Mouse (Mus musculus) heart, adult 2 months (tissue): ENCODE results near the gene Sult1e1.

Experiments used
- CTCF ChIP-seq: fragments of 200-600 bp; IDR thresholded peaks from 2 replicates; pipeline ENCODE4 v1.8.1; 2022; ENCODE audit warnings: antibody characterized with exemption, mild to moderate bottlenecking, moderate library complexity
- EP300 ChIP-seq: fragments of 200-500 bp; IDR thresholded peaks from 2 replicates; pipeline ENCODE4 v1.6.1; 2011; ENCODE audit warnings: low read depth, low read length, control low read depth; ENCODE audit not compliant: insufficient read depth
- POLR2A ChIP-seq: fragments of 200-500 bp; IDR thresholded peaks from 2 replicates; pipeline ENCODE4 v1.6.1; 2011; ENCODE audit warnings: mild to moderate bottlenecking, low read depth, low read length, control low read depth; ENCODE audit not compliant: insufficient read depth

- TF ChIP-seq CTCF (no peak), EP300 (no peak), POLR2A (no peak)
These were observed 24.1 kb downstream of the Sult1e1 start for GRCm38 (mm10) chr5:87567306-87567705.
